Mouse (Mus musculus): ENCODE measurements around the gene Rorc. TPM values are rescaled to one million over a fixed set of nuclear protein-coding genes. Genes with fewer than 3 reads are reported as not detected.

The Rorc gene
- polyA plus RNA-seq, 1 experiment from 2014 or later = 0.08 TPM

DNA sequence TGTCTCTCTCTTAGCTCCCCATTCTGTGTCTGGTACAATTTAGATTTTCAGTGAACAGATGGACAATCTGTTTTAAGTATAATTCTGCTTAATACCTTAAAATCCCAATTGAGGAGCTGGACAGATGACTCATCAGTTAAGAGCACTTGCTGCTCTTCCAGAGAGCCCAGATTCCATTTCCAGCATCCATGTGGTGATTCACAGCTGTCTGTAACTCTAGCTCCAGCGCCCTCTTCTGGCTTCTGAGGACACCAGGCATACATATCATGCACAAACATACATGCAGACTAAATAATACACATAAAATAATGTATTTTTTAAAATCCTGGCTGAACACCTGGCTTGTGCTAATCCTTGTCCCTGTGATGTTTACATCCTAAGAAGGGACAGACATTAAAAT lies 11.8 kb upstream of the Rorc start:
- no peak for ATAC-seq (ENCODE audit: low FRiP score)
- no peak overlapping the region for H3K4me3 ChIP-seq (ENCODE audit: low read depth, low read length)
- peaks cover 8% of the 10 kb centered on the region; the same call in 1 of the 2 replicates for H3K27me3 ChIP-seq (ENCODE audit: control insufficient read depth, insufficient read depth, low read length)
- no peak overlapping the region for H3K27ac ChIP-seq (ENCODE audit: low read depth, low read length)
- H3K4me2 ChIP-seq (replicated peaks; ENCODE audit: low read depth, low read length) = no peak overlapping the region
- no peaks in the 10 kb centered on the region for H3K9me3 ChIP-seq (ENCODE audit: control insufficient read depth, low read length)
- no peaks in the 10 kb centered on the region for H3K4me1 ChIP-seq (replicated peaks; ENCODE audit: control insufficient read depth, insufficient read depth, low read length)
- peak; percentile 31 for DNase-seq (ENCODE audit: low spot score)
- no peaks in the 10 kb centered on the region for H3K36me3 ChIP-seq (ENCODE audit: control insufficient read depth, insufficient read depth, low read length)
- 10% methylated on average over 1 of the region's 1 CpGs for WGBS
- H3K9ac ChIP-seq (ENCODE audit: low read depth, low read length) = no peak overlapping the region

GRCm38 (mm10) chr3:94362138-94362537 lies 10.5 kb upstream of the Rorc start, which contains the start of gene C2cd4d:
Gene C2cd4d, plus strand, starts transcription at chr3:94362438.
- no peaks in the 10 kb centered on the region for H3K9me3 ChIP-seq (ENCODE audit: control insufficient read depth, low read length)
- ATAC-seq (ENCODE audit: low FRiP score) (no peak), DNase-seq (ENCODE audit: low spot score) (peak; percentile 9)
- no peaks in the 10 kb centered on the region for H3K4me1 ChIP-seq (replicated peaks; ENCODE audit: control insufficient read depth, insufficient read depth, low read length)
- H3K4me2 ChIP-seq (replicated peaks; ENCODE audit: low read depth, low read length) = peak within 1 kb of the TSS; percentile 87
- H3K9ac ChIP-seq (ENCODE audit: low read depth, low read length) = peak within 1 kb of the TSS; percentile 81
- WGBS = 29% methylated on average over 7 of the region's 7 CpGs
- H3K36me3 ChIP-seq (ENCODE audit: control insufficient read depth, insufficient read depth, low read length) = no peaks in the 10 kb centered on the region
- 0 out of 2 replicates have a peak within 1 kb of the TSS, but pooled peaks have one; percentile 17 for H3K27ac ChIP-seq (ENCODE audit: low read depth, low read length)
- H3K27me3 ChIP-seq (ENCODE audit: control insufficient read depth, insufficient read depth, low read length) = peaks cover 8% of the 10 kb centered on the region; the same call in 1 of the 2 replicates
- peak within 1 kb of the TSS; percentile 44 for H3K4me3 ChIP-seq (ENCODE audit: low read depth, low read length)

- 7% methylated on average over 76 of the region's 97 CpGs for WGBS
- peaks cover 8% of the 10 kb centered on the region; the same call in 1 of the 2 replicates for H3K27me3 ChIP-seq (ENCODE audit: control insufficient read depth, insufficient read depth, low read length)
- H3K9me3 ChIP-seq (ENCODE audit: control insufficient read depth, low read length) = no peaks in the 10 kb centered on the region
- no peaks in the 10 kb centered on the region for H3K4me1 ChIP-seq (replicated peaks; ENCODE audit: control insufficient read depth, insufficient read depth, low read length)
- peak overlapping the region; percentile 87 for H3K4me2 ChIP-seq (replicated peaks; ENCODE audit: low read depth, low read length)
- peak overlapping the region; percentile 44 for H3K4me3 ChIP-seq (ENCODE audit: low read depth, low read length)
- DNase-seq (ENCODE audit: low spot score) (peak; percentile 73), ATAC-seq (ENCODE audit: low FRiP score) (peak; percentile 82)
- H3K9ac ChIP-seq (ENCODE audit: low read depth, low read length) = peak overlapping the region; percentile 81
- H3K36me3 ChIP-seq (ENCODE audit: control insufficient read depth, insufficient read depth, low read length) = no peaks in the 10 kb centered on the region
- H3K27ac ChIP-seq (ENCODE audit: low read depth, low read length) = no peak overlapping the region
Observed at GRCm38 (mm10) chr3:94363291-94364153, 9.1 kb upstream of the Rorc start.

DNA sequence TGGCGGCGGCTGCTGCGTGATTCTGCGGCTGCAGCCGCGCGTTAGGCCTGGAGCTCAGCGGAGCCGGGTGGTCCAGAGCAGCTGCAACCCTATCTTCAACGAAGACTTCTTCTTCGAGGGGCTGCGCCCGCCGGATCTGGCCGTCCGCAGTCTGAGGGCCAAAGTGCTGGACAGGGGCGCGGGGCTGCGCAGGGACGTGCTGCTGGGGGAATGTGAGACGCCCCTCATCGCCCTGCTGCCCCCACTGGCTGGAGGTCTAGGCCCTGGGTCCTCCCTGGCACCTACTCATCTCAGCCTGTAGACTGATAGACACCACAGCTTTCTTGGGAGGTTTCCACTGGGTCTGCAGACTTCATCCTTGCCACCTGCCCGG lies 8.5 kb upstream of the Rorc start:
- H3K36me3 ChIP-seq (ENCODE audit: control insufficient read depth, insufficient read depth, low read length) = no peaks in the 10 kb centered on the region
- ATAC-seq (ENCODE audit: low FRiP score) (peak; percentile 64), DNase-seq (ENCODE audit: low spot score) (no peak)
- WGBS = 6% methylated on average over 16 of the region's 23 CpGs
- peak overlapping the region; percentile 81 for H3K9ac ChIP-seq (ENCODE audit: low read depth, low read length)
- H3K4me1 ChIP-seq (replicated peaks; ENCODE audit: control insufficient read depth, insufficient read depth, low read length) = no peaks in the 10 kb centered on the region
- no peak overlapping the region for H3K27ac ChIP-seq (ENCODE audit: low read depth, low read length)
- peaks cover 8% of the 10 kb centered on the region; the same call in 1 of the 2 replicates for H3K27me3 ChIP-seq (ENCODE audit: control insufficient read depth, insufficient read depth, low read length)
- H3K9me3 ChIP-seq (ENCODE audit: control insufficient read depth, low read length) = no peaks in the 10 kb centered on the region
- H3K4me3 ChIP-seq (ENCODE audit: low read depth, low read length) = peak overlapping the region; percentile 44
- peak overlapping the region; percentile 87 for H3K4me2 ChIP-seq (replicated peaks; ENCODE audit: low read depth, low read length)

DNA sequence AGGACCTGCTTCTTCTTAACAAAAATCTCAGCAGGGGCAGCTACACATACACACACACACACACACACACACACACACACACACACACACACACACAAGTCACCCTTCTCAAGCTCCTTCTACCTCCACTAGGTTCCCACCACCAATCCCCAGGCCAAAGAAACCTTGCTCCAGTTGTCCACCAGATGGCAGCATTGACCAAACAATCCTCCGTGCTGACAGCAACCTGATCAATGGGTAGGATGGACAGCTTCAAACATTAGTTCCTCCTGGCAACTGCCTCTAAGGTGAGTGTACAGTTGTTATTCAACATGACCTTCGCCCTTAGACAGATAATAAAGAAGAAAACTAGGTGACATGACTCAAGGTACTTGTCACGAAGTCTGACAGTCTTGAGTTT lies 5.8 kb upstream of the Rorc start:
- Histone ChIP-seq H3K9me3 (ENCODE audit: control insufficient read depth, low read length) (no peaks in the 10 kb centered on the region), H3K9ac (ENCODE audit: low read depth, low read length) (no peak overlapping the region), H3K4me3 (ENCODE audit: low read depth, low read length) (no peak overlapping the region), H3K4me1 (replicated peaks; ENCODE audit: control insufficient read depth, insufficient read depth, low read length) (0 out of 2 replicates have a peak, but pooled peaks cover 2% of the 10 kb centered on the region), H3K27me3 (ENCODE audit: control insufficient read depth, insufficient read depth, low read length) (peaks cover 8% of the 10 kb centered on the region; the same call in 1 of the 2 replicates), H3K36me3 (ENCODE audit: control insufficient read depth, insufficient read depth, low read length) (no peaks in the 10 kb centered on the region), H3K4me2 (replicated peaks; ENCODE audit: low read depth, low read length) (no peak overlapping the region), H3K27ac (ENCODE audit: low read depth, low read length) (no peak overlapping the region)
- ATAC-seq (ENCODE audit: low FRiP score) = peak; percentile 34; the same call in 1 of the 2 replicates
- peak; percentile 88 for DNase-seq (ENCODE audit: low spot score)
- WGBS = 20% methylated on average over 3 of the region's 3 CpGs

- Histone ChIP-seq H3K4me1 (replicated peaks; ENCODE audit: control insufficient read depth, insufficient read depth, low read length) (0 out of 2 replicates have a peak, but pooled peaks cover 3% of the 10 kb centered on the region), H3K27me3 (ENCODE audit: control insufficient read depth, insufficient read depth, low read length) (peaks cover 6% of the 10 kb centered on the region; the same call in 1 of the 2 replicates)
- no peak for DNase-seq (ENCODE audit: low spot score)
Observed at GRCm38 (mm10) chr3:94367511-94367910, 5.1 kb upstream of the Rorc start.

GRCm38 (mm10) chr3:94368631-94369030 lies 4.0 kb upstream of the Rorc start:
- H3K4me3 ChIP-seq (ENCODE audit: low read depth, low read length) = no peak overlapping the region
- H3K9ac ChIP-seq (ENCODE audit: low read depth, low read length) = no peak overlapping the region
- H3K9me3 ChIP-seq (ENCODE audit: control insufficient read depth, low read length) = no peaks in the 10 kb centered on the region
- DNase-seq (ENCODE audit: low spot score) (no peak), ATAC-seq (ENCODE audit: low FRiP score) (no peak)
- H3K27ac ChIP-seq (ENCODE audit: low read depth, low read length) = no peak overlapping the region
- H3K4me2 ChIP-seq (replicated peaks; ENCODE audit: low read depth, low read length) = no peak overlapping the region
- no peaks in the 10 kb centered on the region for H3K36me3 ChIP-seq (ENCODE audit: control insufficient read depth, insufficient read depth, low read length)
- WGBS = 60% methylated on average over 6 of the region's 6 CpGs
- H3K4me1 ChIP-seq (replicated peaks; ENCODE audit: control insufficient read depth, insufficient read depth, low read length) = peaks cover 7% of the 10 kb centered on the region; the same call in 1 of the 2 replicates
- peaks cover 4% of the 10 kb centered on the region; the same call in 1 of the 2 replicates for H3K27me3 ChIP-seq (ENCODE audit: control insufficient read depth, insufficient read depth, low read length)

More at GRCm38 (mm10) chr3:94367511-94367910, 5.1 kb upstream of the Rorc start:
- no peak for ATAC-seq (ENCODE audit: low FRiP score)
- Histone ChIP-seq H3K4me3 (ENCODE audit: low read depth, low read length) (no peak overlapping the region), H3K4me2 (replicated peaks; ENCODE audit: low read depth, low read length) (no peak overlapping the region), H3K9ac (ENCODE audit: low read depth, low read length) (no peak overlapping the region), H3K27ac (ENCODE audit: low read depth, low read length) (no peak overlapping the region), H3K36me3 (ENCODE audit: control insufficient read depth, insufficient read depth, low read length) (no peaks in the 10 kb centered on the region), H3K9me3 (ENCODE audit: control insufficient read depth, low read length) (no peaks in the 10 kb centered on the region)
- WGBS = 84% methylated on average over 6 of the region's 6 CpGs

- ATAC-seq (ENCODE audit: low FRiP score) (no peak), DNase-seq (ENCODE audit: low spot score) (no peak)
- Histone ChIP-seq H3K9ac (ENCODE audit: low read depth, low read length) (no peak overlapping the region), H3K9me3 (ENCODE audit: control insufficient read depth, low read length) (no peaks in the 10 kb centered on the region), H3K27ac (ENCODE audit: low read depth, low read length) (no peak overlapping the region), H3K4me1 (replicated peaks; ENCODE audit: control insufficient read depth, insufficient read depth, low read length) (peaks cover 8% of the 10 kb centered on the region; the same call in 1 of the 2 replicates), H3K36me3 (ENCODE audit: control insufficient read depth, insufficient read depth, low read length) (no peaks in the 10 kb centered on the region), H3K4me2 (replicated peaks; ENCODE audit: low read depth, low read length) (no peak overlapping the region), H3K27me3 (ENCODE audit: control insufficient read depth, insufficient read depth, low read length) (peaks cover 3% of the 10 kb centered on the region; the same call in 1 of the 2 replicates), H3K4me3 (ENCODE audit: low read depth, low read length) (no peak overlapping the region)
- WGBS = 86% methylated on average over 2 of the region's 2 CpGs
Observed at GRCm38 (mm10) chr3:94369709-94370108, 2.9 kb upstream of the Rorc start.
